Mouse (Mus musculus) ovary, adult 18-20 months (tissue): ENCODE data around the gene Clec16a.

ENCODE experiments used
- DNase-seq: peaks from one replicate; pipeline ENCODE4 v3.0.0; 2022; ENCODE audit warnings: low spot score, mixed read lengths

The Clec16a gene

GRCm38 (mm10) chr16:10768821-10769220 is 223.7 kb downstream of the Clec16a start:
- DNase-seq: peak; percentile 51

GRCm38 (mm10) chr16:10769661-10770060 is 224.5 kb downstream of the Clec16a start:
- no peak for DNase-seq

GRCm38 (mm10) chr16:10770531-10771325 is 225.6 kb downstream of the Clec16a start:
- no peak for DNase-seq

- no peak for DNase-seq
Observed at GRCm38 (mm10) chr16:10771769-10772510, 226.8 kb downstream of the Clec16a start.

GRCm38 (mm10) chr16:10773543-10773942 is 228.4 kb downstream of the Clec16a start:
- no peak for DNase-seq

GRCm38 (mm10) chr16:10774726-10775125 is 229.6 kb downstream of the Clec16a start:
- no peak for DNase-seq

- no peak for DNase-seq
Observed at GRCm38 (mm10) chr16:10776322-10776721, 231.2 kb downstream of the Clec16a start.

- no peak for DNase-seq
Observed at GRCm38 (mm10) chr16:10777579-10778160, 232.5 kb downstream of the Clec16a start.

- DNase-seq: no peak
Observed at GRCm38 (mm10) chr16:10780631-10781120, 235.5 kb downstream of the Clec16a start.

- DNase-seq: no peak
Observed at GRCm38 (mm10) chr16:10781862-10782371, 236.8 kb downstream of the Clec16a start.

- DNase-seq: no peak
Observed at GRCm38 (mm10) chr16:10782377-10783151, 237.4 kb downstream of the Clec16a start.

- no peak for DNase-seq
Observed at GRCm38 (mm10) chr16:10783152-10783434, 238.0 kb downstream of the Clec16a start.

- DNase-seq: no peak
Observed at GRCm38 (mm10) chr16:10783451-10783850, 238.3 kb downstream of the Clec16a start.

GRCm38 (mm10) chr16:10783883-10784792 is 239.0 kb downstream of the Clec16a start:
- no peak for DNase-seq

GRCm38 (mm10) chr16:10784793-10785370 is 239.7 kb downstream of the Clec16a start:
- peak; percentile 83 for DNase-seq

GRCm38 (mm10) chr16:10785371-10786231 is 240.5 kb downstream of the Clec16a start, which contains the start of gene Socs1:
TSS of gene Socs1 (minus strand) at chr16:10785536.
- peak; percentile 87 for DNase-seq

- DNase-seq: peak; percentile 76
Observed at GRCm38 (mm10) chr16:10786288-10786687, 241.1 kb downstream of the Clec16a start.

GRCm38 (mm10) chr16:10786782-10787547 is 241.8 kb downstream of the Clec16a start:
- no peak for DNase-seq
